Mouse (Mus musculus) kidney, embryonic 16.5 days (tissue): ENCODE data around the gene Zfp955a. TPM values are rescaled to one million over a fixed set of nuclear protein-coding genes. Genes with fewer than 3 reads are reported as not detected.

Experiments used
- polyA plus RNA-seq: library from polyadenylated mRNA; unstranded; fragments of >200 nt; fragmentation: Nextera tagmentation; extraction: Ambion mirVana; gene quantifications from 2 replicates; pipeline ENCODE4 v1.2.1, GENCODE M21; 2015

Zfp955a gene
- polyA plus RNA-seq, 1 experiment from 2014 or later, result 22.0 TPM

Other genes with a start within 250 kb of the Zfp955a start
- 14.4 and 14.8 TPM in 2 replicates for gene Zfp763, start 221.7 kb downstream of the Zfp955a start, polyA plus RNA-seq
- gene 4921501E09Rik, start 187.1 kb downstream of the Zfp955a start, polyA plus RNA-seq, result not detected in 2 replicates
- 8.9 and 9.9 TPM in 2 replicates for gene Zfp563, start 165.8 kb downstream of the Zfp955a start, polyA plus RNA-seq
- not detected in 2 replicates for gene Morc2b, start 115.5 kb downstream of the Zfp955a start, polyA plus RNA-seq
- not detected in 2 replicates for gene Olfr55, start 86.7 kb downstream of the Zfp955a start, polyA plus RNA-seq
- gene Olfr239, start 63.8 kb downstream of the Zfp955a start, polyA plus RNA-seq, result not detected in 2 replicates
- gene Olfr1564, start 33.5 kb downstream of the Zfp955a start, polyA plus RNA-seq, result not detected in 2 replicates
- 0.04 TPM in 1 of 2 replicates, not detected in the other for gene Olfr63, start 9.5 kb upstream of the Zfp955a start, polyA plus RNA-seq
- gene Zfp955b, start 34.4 kb upstream of the Zfp955a start, polyA plus RNA-seq, result 14.3 TPM in 2 replicates
- gene Zfp81, start 103.7 kb upstream of the Zfp955a start, polyA plus RNA-seq, result 9.7 and 12.1 TPM in 2 replicates
- 15.9 and 18.9 TPM in 2 replicates for gene Zfp101, start 139.5 kb upstream of the Zfp955a start, polyA plus RNA-seq
- not detected in 2 replicates for gene Actl9, start 177.8 kb upstream of the Zfp955a start, polyA plus RNA-seq